Mouse (Mus musculus) small intestine, adult 2 months (tissue): ENCODE results near the gene Fbf1. TPM values are rescaled to one million over a fixed set of nuclear protein-coding genes. Genes with fewer than 3 reads are reported as not detected.

ENCODE experiments used
- H3K27ac ChIP-seq: fragments of 200-500 bp; 2 replicates; pipeline ENCODE4 v1.5.1; 2012; ENCODE audit warnings: low read depth, low read length, control low read depth, inconsistent platforms; ENCODE audit not compliant: insufficient read depth
- H3K27me3 ChIP-seq: fragments of 200-500 bp; 2 replicates; pipeline ENCODE4 v1.6.1; 2012; ENCODE audit warnings: mild to moderate bottlenecking, moderate library complexity, low read length, inconsistent platforms; ENCODE audit not compliant: control insufficient read depth, insufficient read depth
- H3K36me3 ChIP-seq: fragments of 200-500 bp; 2 replicates; pipeline ENCODE4 v1.6.1; 2012; ENCODE audit warnings: mild to moderate bottlenecking, low read length, control low read depth, inconsistent platforms; ENCODE audit not compliant: control insufficient read depth, insufficient read depth
- H3K4me1 ChIP-seq: fragments of 200-500 bp; 2 replicates; pipeline ENCODE4 v1.6.1; 2012; ENCODE audit warnings: low read length, inconsistent platforms, mixed read lengths; ENCODE audit not compliant: control insufficient read depth, insufficient read depth, insufficient read length
- H3K4me3 ChIP-seq: fragments of 200-500 bp; 2 replicates; pipeline ENCODE4 v1.5.1; 2012; ENCODE audit warnings: low read depth, mild to moderate bottlenecking, control low read depth, inconsistent platforms, low read length, moderate library complexity
- CTCF ChIP-seq: fragments of 200-500 bp; IDR thresholded peaks from 2 replicates; pipeline ENCODE4 v1.5.1; 2012; ENCODE audit warnings: low read depth, mild to moderate bottlenecking, control low read depth, inconsistent platforms, low read length, moderate library complexity, mixed read lengths; ENCODE audit not compliant: insufficient replicate concordance, insufficient read length; ENCODE audit errors: extremely low read depth
- POLR2A ChIP-seq: fragments of 200-500 bp; IDR thresholded peaks from 2 replicates; pipeline ENCODE4 v1.6.1; 2012; ENCODE audit warnings: low read depth, mild to moderate bottlenecking, control low read depth, inconsistent platforms, low read length, moderate library complexity
- WGBS: fragments of 180-500 bp; shearing (Covaris S2); methylation state at CpG from one replicate; pipeline ENCODE4 v1.1.7; 2018; 5-methylcytosine and 5-hydroxymethylcytosine counted together
- polyA plus RNA-seq: library from polyadenylated mRNA; depleted of rRNA; stranded (reverse); fragments of >200 nt; gene quantifications from 2 replicates; pipeline ENCODE4 v1.2.3, GENCODE M21; 2012

Gene Fbf1
- polyA plus RNA-seq, 1 experiment, result 6.5 TPM

DNA sequence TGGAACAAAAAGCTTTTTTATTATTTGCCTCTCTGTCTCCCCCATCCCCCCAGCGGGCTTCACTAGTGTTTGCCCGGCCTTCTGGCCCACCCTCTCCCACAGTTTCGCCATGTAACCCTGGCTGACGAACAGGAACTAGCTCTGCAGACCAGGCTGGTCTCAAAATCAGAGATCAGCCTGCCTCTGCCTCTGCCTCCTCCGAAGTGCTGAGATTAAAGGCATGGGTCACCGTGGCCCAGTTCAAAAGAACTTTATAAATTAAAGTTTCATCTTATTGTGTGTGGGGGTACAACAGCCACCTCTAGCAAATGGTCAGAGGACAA is 29.6 kb upstream of the Fbf1 start:
- WGBS, result 80% methylated on average over 6 of the region's 6 CpGs
- Histone ChIP-seq H3K36me3 (peaks cover 16% of the 10 kb centered on the region), H3K27ac (peak overlapping the region; percentile 70), H3K4me1 (peaks cover 15% of the 10 kb centered on the region), H3K27me3 (no peaks in the 10 kb centered on the region), H3K4me3 (peak overlapping the region; percentile 75)
- no peak for TF ChIP-seq CTCF
- 0 out of 2 replicates have a peak, but pooled peaks have one; percentile 23 for TF ChIP-seq POLR2A

DNA sequence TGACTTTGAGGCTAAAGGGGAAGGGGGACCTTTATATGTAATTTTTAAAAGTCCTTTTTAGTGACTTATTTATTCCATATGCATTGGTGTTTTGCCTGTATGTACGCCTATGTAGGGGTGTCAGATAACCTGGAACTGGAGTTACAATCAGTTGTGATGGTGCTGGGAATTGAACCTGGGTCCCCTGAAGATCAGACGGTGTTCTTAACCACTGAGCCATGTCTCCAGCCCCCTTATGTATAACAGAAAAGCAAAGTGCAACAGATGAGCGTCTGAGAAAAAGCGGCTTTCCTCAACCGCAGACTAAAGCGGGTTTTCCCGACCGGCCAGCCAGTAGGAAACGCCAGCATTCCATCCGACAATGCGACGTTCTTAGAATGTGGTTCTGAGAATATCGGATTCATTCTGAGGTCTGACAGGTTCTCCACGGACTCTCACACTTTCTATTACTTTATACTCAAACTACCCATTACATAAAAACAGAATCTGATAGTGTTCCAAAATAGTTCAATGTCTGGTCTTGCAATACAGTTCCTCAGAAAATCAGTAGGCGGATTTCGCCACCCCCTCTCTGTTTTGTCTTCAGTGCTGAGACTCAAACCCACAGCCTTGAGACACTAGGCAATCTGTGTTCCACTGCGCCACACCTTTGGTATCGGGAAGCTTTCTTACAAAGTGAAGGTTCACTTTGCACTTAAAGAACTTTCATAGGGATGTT is 29.1 kb upstream of the Fbf1 start:
- Histone ChIP-seq H3K27ac (peak overlapping the region; percentile 70; the same call in 1 of the 2 replicates), H3K36me3 (peaks cover 18% of the 10 kb centered on the region), H3K27me3 (no peaks in the 10 kb centered on the region), H3K4me1 (peaks cover 13% of the 10 kb centered on the region), H3K4me3 (peak overlapping the region; percentile 75)
- 92% methylated on average over 18 of the region's 18 CpGs for WGBS
- TF ChIP-seq POLR2A, result no peak
- no peak for TF ChIP-seq CTCF

DNA sequence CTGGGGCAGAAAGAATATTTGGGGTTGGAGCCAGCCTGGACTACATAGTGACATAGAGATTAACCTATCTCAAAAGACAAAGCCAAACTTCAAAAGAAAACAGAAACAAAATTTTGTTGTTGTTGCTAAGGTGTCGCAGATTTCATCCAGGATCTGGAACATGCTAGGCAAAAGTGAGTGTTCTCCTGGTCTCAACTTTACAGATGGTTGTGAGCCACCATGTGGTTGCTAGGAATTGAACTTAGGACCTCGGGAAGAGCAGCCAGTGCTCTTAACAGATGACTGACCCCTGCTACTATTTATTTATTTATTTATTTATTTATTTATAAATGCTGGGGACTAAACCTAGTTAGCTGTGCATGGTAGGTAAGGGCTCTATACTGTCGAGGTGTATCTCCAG is 28.4 kb upstream of the Fbf1 start:
- peak overlapping the region; percentile 9; the same call in 1 of the 2 replicates for H3K27ac ChIP-seq
- no peaks in the 10 kb centered on the region for H3K27me3 ChIP-seq
- peaks cover 12% of the 10 kb centered on the region for H3K4me1 ChIP-seq
- peaks cover 20% of the 10 kb centered on the region for H3K36me3 ChIP-seq
- 64% methylated on average over 3 of the region's 3 CpGs for WGBS
- TF ChIP-seq POLR2A, result no peak
- no peak overlapping the region for H3K4me3 ChIP-seq

DNA sequence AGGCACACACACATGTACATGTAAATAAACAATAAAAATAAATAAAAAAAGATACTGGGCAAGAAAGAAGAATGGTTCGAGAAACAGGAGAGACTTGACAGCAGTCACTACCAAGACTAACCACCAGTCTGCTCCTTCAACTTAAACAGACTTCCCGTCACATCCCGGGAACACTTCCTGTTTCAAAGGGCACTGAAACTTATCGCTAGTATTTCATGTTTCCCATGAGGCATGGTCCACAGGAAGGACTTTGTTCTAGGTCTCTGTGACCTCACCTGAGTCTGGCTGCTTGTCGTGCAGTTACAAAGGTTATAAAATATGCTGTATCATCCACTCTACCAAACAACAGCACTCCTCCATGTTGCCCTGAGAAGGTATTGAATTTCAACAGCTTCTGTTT is 27.3 kb upstream of the Fbf1 start:
- no peak for TF ChIP-seq CTCF
- TF ChIP-seq POLR2A, result no peak
- Histone ChIP-seq H3K27ac (peak overlapping the region; percentile 83), H3K27me3 (no peaks in the 10 kb centered on the region), H3K36me3 (peaks cover 26% of the 10 kb centered on the region), H3K4me3 (peak overlapping the region; percentile 45), H3K4me1 (peaks cover 9% of the 10 kb centered on the region)
- 14% methylated on average over 5 of the region's 5 CpGs for WGBS

- Histone ChIP-seq H3K36me3 (peaks cover 30% of the 10 kb centered on the region), H3K4me1 (peaks cover 7% of the 10 kb centered on the region), H3K27ac (peak overlapping the region; percentile 67), H3K27me3 (no peaks in the 10 kb centered on the region), H3K4me3 (peak overlapping the region; percentile 34)
- 85% methylated on average over 8 of the region's 8 CpGs for WGBS
- TF ChIP-seq CTCF (no peak), POLR2A (no peak)
Observed at GRCm38 (mm10) chr11:116194619-116195018, 26.7 kb upstream of the Fbf1 start.

- Histone ChIP-seq H3K4me1 (peaks cover 4% of the 10 kb centered on the region; the same call in 1 of the 2 replicates), H3K27me3 (no peaks in the 10 kb centered on the region), H3K36me3 (peaks cover 71% of the 10 kb centered on the region), H3K27ac (no peak overlapping the region), H3K4me3 (no peak overlapping the region)
- WGBS, result 75% methylated on average over 11 of the region's 11 CpGs
- no peak for TF ChIP-seq POLR2A
- no peak for TF ChIP-seq CTCF
Observed at GRCm38 (mm10) chr11:116187226-116187930, 19.4 kb upstream of the Fbf1 start.

DNA sequence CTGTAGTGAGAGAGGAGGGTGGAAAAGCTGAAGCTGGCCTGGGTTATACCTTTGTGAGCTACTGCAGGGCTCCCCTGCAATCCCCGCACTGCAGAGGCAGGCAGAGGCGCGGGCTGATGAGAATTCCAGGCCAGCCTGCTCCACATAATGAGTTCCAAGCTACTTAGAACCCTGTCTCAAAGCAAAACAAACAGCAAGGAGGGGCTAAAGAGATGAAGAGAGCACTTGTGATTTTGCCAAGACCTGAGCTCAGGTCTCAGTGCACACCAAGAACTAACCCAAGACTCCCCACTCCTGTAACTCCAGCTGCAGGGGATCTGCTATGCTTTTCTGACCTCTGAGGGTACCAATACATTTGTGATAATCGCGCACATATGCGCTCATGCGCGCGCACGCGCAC is 18.4 kb upstream of the Fbf1 start:
- Histone ChIP-seq H3K36me3 (peaks cover 76% of the 10 kb centered on the region), H3K27me3 (no peaks in the 10 kb centered on the region), H3K4me1 (peaks cover 4% of the 10 kb centered on the region; the same call in 1 of the 2 replicates), H3K27ac (no peak overlapping the region), H3K4me3 (no peak overlapping the region)
- WGBS, result 94% methylated on average over 11 of the region's 11 CpGs
- TF ChIP-seq CTCF (no peak), POLR2A (no peak)
